Mouse (Mus musculus) CH12.LX (cell line): Measurements from ENCODE around the gene Tomm40l.

ENCODE experiments used
- CTCF ChIP-seq, 2 experiments: IDR thresholded peaks in 1 of 2; conservative IDR thresholded peaks in 1 of 2; 2 replicates each; pipeline ENCODE4 v1.5.1; 2011 to 2012; ENCODE audit warnings: low read depth in 2 of 2, low read length in 2 of 2, improper control_type of control experiment in 1 of 2, inconsistent platforms in 1 of 2, mild to moderate bottlenecking in 1 of 2, moderate library complexity in 1 of 2
- EP300 ChIP-seq: IDR thresholded peaks from 2 replicates; pipeline ENCODE4 v1.6.1; 2011; ENCODE audit warnings: low read length, improper control_type of control experiment
- JUND ChIP-seq: conservative IDR thresholded peaks from 2 replicates; pipeline ENCODE4 v1.6.1; 2011; ENCODE audit warnings: low read depth, low read length, improper control_type of control experiment
- MAZ ChIP-seq: IDR thresholded peaks from 2 replicates; pipeline ENCODE4 v1.6.1; 2012; ENCODE audit warnings: low read depth, mild to moderate bottlenecking, inconsistent platforms, low read length, improper control_type of control experiment, moderate library complexity
- POLR2A ChIP-seq: IDR thresholded peaks from 2 replicates; pipeline ENCODE4 v1.6.1; 2011; ENCODE audit warnings: low read depth, mild to moderate bottlenecking, improper control_type of control experiment, low read length
- UBTF ChIP-seq: IDR thresholded peaks from 2 replicates; pipeline ENCODE4 v1.6.1; 2012; ENCODE audit warnings: low read depth, mild to moderate bottlenecking, inconsistent platforms, low read length, improper control_type of control experiment, moderate library complexity
- USF1 ChIP-seq: IDR thresholded peaks from 2 replicates; pipeline ENCODE4 v1.6.1; 2014; ENCODE audit warnings: low read depth, mild to moderate bottlenecking, inconsistent platforms, low read length, improper control_type of control experiment
- ZMIZ1 ChIP-seq: IDR thresholded peaks from 2 replicates; pipeline ENCODE4 v1.6.1; 2012; ENCODE audit warnings: low read depth, mild to moderate bottlenecking, inconsistent platforms, low read length, improper control_type of control experiment

DNA sequence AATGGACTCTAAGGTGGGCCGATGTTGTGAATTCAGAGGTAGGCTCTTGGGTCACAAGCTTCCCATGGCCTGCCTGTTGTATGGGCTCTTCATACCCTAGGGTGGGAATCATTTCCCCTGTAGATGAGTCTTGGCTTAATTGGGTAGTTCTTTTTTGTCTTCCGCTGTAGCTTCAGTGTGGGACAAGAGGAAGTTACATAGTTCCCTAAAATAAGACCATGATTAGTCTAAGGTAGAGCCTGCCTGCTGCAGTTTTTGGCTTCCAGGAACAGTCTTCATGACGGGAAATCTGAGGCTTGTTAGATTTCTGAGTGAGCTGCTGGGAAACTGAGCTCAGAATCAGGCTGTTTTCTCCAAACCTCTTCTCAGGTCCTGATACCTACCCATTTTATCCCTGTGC lies 49.8 kb upstream of the Tomm40l start:
- TF ChIP-seq ZMIZ1 (no peak), POLR2A (no peak), CTCF (conservative IDR thresholded peaks at IDR 0.05 in 1 of 2, IDR thresholded peaks at IDR 0.05 in 1 of 2; ENCODE audit: low read depth in 2 of 2, low read length in 2 of 2) (no peak), EP300 (no peak), USF1 (no peak), UBTF (no peak), MAZ (no peak), JUND (no peak)
